8 mouse cellular contexts compared by ENCODE assay signal in the genomic region with DNA sequence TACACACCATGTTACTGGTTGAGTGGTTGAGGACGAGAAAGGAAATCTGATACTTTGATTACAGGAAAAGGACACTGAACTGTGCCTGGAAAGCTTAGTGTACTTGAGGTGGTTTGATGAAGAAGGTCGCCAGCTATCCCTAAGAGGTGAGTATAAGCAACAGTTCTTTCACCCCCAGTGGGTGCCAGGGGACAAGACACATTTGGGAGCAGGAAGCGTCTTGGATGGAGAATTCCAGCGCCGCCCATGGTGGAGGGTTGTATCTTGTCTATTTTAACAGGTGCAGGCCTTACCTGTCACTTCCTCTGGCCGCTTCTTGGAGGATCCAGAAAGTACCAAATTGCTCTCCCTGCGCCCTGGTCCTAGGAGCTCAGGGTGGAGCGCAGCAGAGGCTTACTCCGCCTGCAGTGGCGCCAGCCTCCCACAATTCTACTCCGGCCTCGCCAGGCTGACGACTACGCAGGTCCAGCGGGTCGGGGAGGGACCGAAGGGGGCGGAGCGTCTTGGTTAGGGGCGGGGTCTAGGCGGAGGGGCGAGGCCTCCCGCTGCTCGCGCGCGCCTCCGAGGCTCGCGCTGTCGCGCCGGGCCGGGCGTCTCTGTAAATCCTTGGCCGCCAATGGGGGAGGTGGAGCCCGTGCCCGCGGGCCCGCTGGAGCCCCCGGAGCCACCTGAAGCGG. TPM values are rescaled to one million over a fixed set of nuclear protein-coding genes. Genes with fewer than 3 reads are reported as not detected.
DNase-seq lines count a peak whose midpoint lies in the region; ATAC-seq lines count a peak whose summit lies in the region.

A gene (plus strand): TSS at position 540 of the 677 bp plus-strand sequence.

- H3K27me3 ChIP-seq in heart, embryonic 13.5 days (replicated peaks) = no peaks in the 10 kb centered on the region
- no peaks in the 10 kb centered on the region for H3K27me3 ChIP-seq in liver, embryonic 12.5 days (replicated peaks)
- no peaks in the 10 kb centered on the region for H3K27me3 ChIP-seq in stomach, embryonic 15.5 days (replicated peaks)

- H3K9me3 ChIP-seq in heart, embryonic 13.5 days = no peaks in the 10 kb centered on the region
- H3K9me3 ChIP-seq in liver, embryonic 12.5 days (replicated peaks) = no peaks in the 10 kb centered on the region
- H3K9me3 ChIP-seq in stomach, embryonic 15.5 days = no peaks in the 10 kb centered on the region

- H3K36me3 ChIP-seq in heart, embryonic 13.5 days = peaks cover 8% of the 10 kb centered on the region; the same call in 1 of the 2 replicates
- peaks cover 16% of the 10 kb centered on the region for H3K36me3 ChIP-seq in liver, embryonic 12.5 days
- no peaks in the 10 kb centered on the region for H3K36me3 ChIP-seq in stomach, embryonic 15.5 days

- peak within 1 kb of the TSS; percentile 95 for H3K4me2 ChIP-seq in heart, embryonic 13.5 days
- peak within 1 kb of the TSS; percentile 92 for H3K4me2 ChIP-seq in liver, embryonic 12.5 days
- peak within 1 kb of the TSS; percentile 72 for H3K4me2 ChIP-seq in stomach, embryonic 15.5 days

- ATAC-seq in erythroid progenitor cell, adult 5-6 weeks (replicated peaks; ENCODE audit: low FRiP score, poor library complexity, severe bottlenecking) = peak; percentile 78
- peak; percentile 97 for ATAC-seq in heart, embryonic 13.5 days (ENCODE audit: extremely low read depth, insufficient number of reproducible peaks, low FRiP score, low TSS enrichment)
- peak; percentile 92 for ATAC-seq in liver, embryonic 12.5 days
- ATAC-seq in stomach, embryonic 15.5 days (ENCODE audit: insufficient read depth, low FRiP score, low read depth) = peak; percentile 97

- peak within 1 kb of the TSS; percentile 84 for H3K27ac ChIP-seq in heart, embryonic 13.5 days (replicated peaks)
- H3K27ac ChIP-seq in liver, embryonic 12.5 days = peak within 1 kb of the TSS; percentile 96
- H3K27ac ChIP-seq in stomach, embryonic 15.5 days = peak within 1 kb of the TSS; percentile 89

- H3K9ac ChIP-seq in heart, embryonic 13.5 days = peak within 1 kb of the TSS; percentile 92
- peak within 1 kb of the TSS; percentile 97 for H3K9ac ChIP-seq in liver, embryonic 12.5 days
- H3K9ac ChIP-seq in stomach, embryonic 15.5 days = peak within 1 kb of the TSS; percentile 78

- H3K4me3 ChIP-seq in heart, embryonic 13.5 days = peak within 1 kb of the TSS; percentile 89
- H3K4me3 ChIP-seq in liver, embryonic 12.5 days = peak within 1 kb of the TSS; percentile 92
- H3K4me3 ChIP-seq in stomach, embryonic 15.5 days (replicated peaks) = peak within 1 kb of the TSS; percentile 95

- under 1% methylated on average over 42 of the region's 42 CpGs for WGBS in heart, embryonic 13.5 days
- WGBS in liver, embryonic 12.5 days (ENCODE audit: insufficient replicate concordance) = 1% methylated on average over 42 of the region's 42 CpGs
- WGBS in stomach, embryonic 15.5 days = 1% methylated on average over 42 of the region's 42 CpGs

- DNase-seq in CD4-positive helper T cell, adult 2 months (ENCODE audit: low read depth, low spot score) = peak; percentile 91
- DNase-seq in brain, embryonic 18.5 days (ENCODE audit: low read depth, low spot score) = peak; percentile 76
- DNase-seq in kidney, postnatal 10 days = peak; percentile 98
- peak; percentile 92 to 93 for DNase-seq in natural killer cell, adult 2 months (ENCODE audit: low spot score in 2 of 2)

- peaks cover 16% of the 10 kb centered on the region for H3K4me1 ChIP-seq in heart, embryonic 13.5 days
- H3K4me1 ChIP-seq in liver, embryonic 12.5 days = peaks cover 80% of the 10 kb centered on the region
- peaks cover 4% of the 10 kb centered on the region; the same call in 1 of the 2 replicates for H3K4me1 ChIP-seq in stomach, embryonic 15.5 days

RNA-seq across cellular contexts. Expression of the gene that starts here (rescaled TPM):
- 36.0 and 45.7 TPM in 2 replicates for total RNA-seq in erythroid progenitor cell, adult 5-6 weeks (2015; ENCODE audit: low replicate concordance)
- 59.8 and 73.4 TPM in 2 replicates for total RNA-seq in erythroid progenitor cell, adult 5-6 weeks (2017; ENCODE audit: low replicate concordance)
- 1.7 and 1.8 TPM in 2 replicates for polyA plus RNA-seq in heart, embryonic 13.5 days (2015; fragmentation: Nextera tagmentation; extraction: Ambion mirVana)
- polyA plus RNA-seq in liver, embryonic 12.5 days (2016; fragmentation: Nextera tagmentation; extraction: Ambion mirVana) = 3.0 and 3.3 TPM in 2 replicates
- 2.8 and 3.7 TPM in 2 replicates for polyA plus RNA-seq in stomach, embryonic 15.5 days (2015; fragmentation: Nextera tagmentation; extraction: Ambion mirVana)

Comparison
In these comparisons a context has a peak if more than half of its experiments do, and no peak if none do; other contexts are left out.
1. Peak in every context shown above with its lines: DNase-seq, ATAC-seq, H3K4me3 ChIP-seq and H3K27ac ChIP-seq.